Mouse (Mus musculus) ovary, adult 2 months (tissue): ENCODE measurements around the gene Kif1a. TPM values are rescaled to one million over a fixed set of nuclear protein-coding genes. Genes with fewer than 3 reads are reported as not detected.

Source experiments
- polyA plus RNA-seq: library from polyadenylated mRNA; depleted of rRNA; stranded (reverse); fragments of >200 nt; gene quantifications from 2 replicates; pipeline ENCODE4 v1.2.3, GENCODE M21; 2012; rRNA removed

The Kif1a gene
- polyA plus RNA-seq = 6.2 and 7.1 TPM in 2 replicates

GRCm38 (mm10) chr1:93101571-93102061, at the start of gene Kif1a:
Gene Kif1a (minus strand): TSS chr1:93101951.

GRCm38 (mm10) chr1:93135036-93135526, 33.3 kb upstream of the Kif1a start, which contains the start of gene Agxt:
Gene Agxt (plus strand): TSS chr1:93135240.

GRCm38 (mm10) chr1:93006061-93006460, 95.7 kb downstream of the Kif1a start, which contains the start of gene Aqp12:
Gene Aqp12 (plus strand): TSS chr1:93006334.

Other genes with a start within 250 kb of the Kif1a start
- gene Ankmy1, start 199.0 kb downstream of the Kif1a start, polyA plus RNA-seq = 0.60 and 0.76 TPM in 2 replicates
- gene Dusp28, start 195.0 kb downstream of the Kif1a start, polyA plus RNA-seq = 44.4 and 52.9 TPM in 2 replicates
- gene Rnpepl1, start 191.2 kb downstream of the Kif1a start, polyA plus RNA-seq = 211 and 246 TPM in 2 replicates
- gene Capn10, start 167.6 kb downstream of the Kif1a start, polyA plus RNA-seq = 50.7 and 56.3 TPM in 2 replicates
- 4.5 and 4.9 TPM in 2 replicates for gene Gpr35, start 151.1 kb downstream of the Kif1a start, polyA plus RNA-seq
- 0.87 and 2.1 TPM in 2 replicates for gene Aqp12, start 95.6 kb downstream of the Kif1a start, polyA plus RNA-seq
- 0.53 TPM in 1 of 2 replicates, not detected in the other for gene Agxt, start 33.3 kb upstream of the Kif1a start, polyA plus RNA-seq
- gene 2310007B03Rik, start 59.0 kb upstream of the Kif1a start, polyA plus RNA-seq = 3.8 and 4.7 TPM in 2 replicates
- 5.7 and 6.2 TPM in 2 replicates for gene Crocc2, start 66.8 kb upstream of the Kif1a start, polyA plus RNA-seq
- 53.1 and 54.4 TPM in 2 replicates for gene Sned1, start 133.9 kb upstream of the Kif1a start, polyA plus RNA-seq
- gene Mterf4, start 204.0 kb upstream of the Kif1a start, polyA plus RNA-seq = 6.7 and 8.5 TPM in 2 replicates
- 2.9 and 3.9 TPM in 2 replicates for gene Ppp1r7, start 240.9 kb upstream of the Kif1a start, polyA plus RNA-seq
- 3.8 and 6.9 TPM in 2 replicates for gene Pask, start 241.5 kb upstream of the Kif1a start, polyA plus RNA-seq